Mouse (Mus musculus) ES-Bruce4 (cell line): ENCODE results near the gene Mtx1.

Experiments used
- CTCF ChIP-seq: IDR thresholded peaks from one replicate; pipeline ENCODE4 v1.8.1; 2011; ENCODE audit warnings: low read depth, low read length
- POLR2A ChIP-seq: IDR thresholded peaks from one replicate; pipeline ENCODE4 v1.8.1; 2011; ENCODE audit warnings: low read length; ENCODE audit not compliant: insufficient read depth

DNA sequence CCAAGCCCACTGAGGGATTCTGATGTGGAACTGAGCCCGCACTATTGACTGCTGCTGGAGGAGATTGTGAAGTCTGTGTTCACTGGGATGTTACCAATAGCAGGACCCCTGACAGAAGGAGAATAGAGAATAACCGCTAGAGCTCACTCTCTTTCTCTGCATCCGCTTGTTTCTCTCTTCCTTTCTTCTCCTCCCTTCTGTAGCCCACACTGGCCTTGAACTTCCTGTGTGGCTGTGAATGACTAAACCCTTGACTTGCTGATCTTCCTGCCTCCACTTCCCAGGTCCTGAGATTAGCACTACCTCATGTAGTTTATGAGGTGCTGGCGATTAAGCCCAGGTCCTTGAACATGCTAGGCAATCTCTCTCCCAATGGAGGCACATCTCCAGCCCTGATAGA lies 20.6 kb upstream of the Mtx1 start:
- TF ChIP-seq CTCF: no peak
- TF ChIP-seq POLR2A: no peak
